Mouse (Mus musculus): ENCODE results near the gene Nicn1. TPM values are rescaled to one million over a fixed set of nuclear protein-coding genes. Genes with fewer than 3 reads are reported as not detected.
"Not testable (repeated sequence)": the region's sequence is repeated elsewhere in the genome, so short reads cannot be mapped to it uniquely, and the experiment has no call there.

Nicn1 gene
- polyA plus RNA-seq, 2 experiments from 2014 or later, result 2.6 to 6.1 TPM

- no peak for ATAC-seq
Observed at GRCm38 (mm10) chr9:108280071-108280828, 10.0 kb upstream of the Nicn1 start.

GRCm38 (mm10) chr9:108284410-108284809 is 5.8 kb upstream of the Nicn1 start:
- peak; percentile 98 for ATAC-seq

DNA sequence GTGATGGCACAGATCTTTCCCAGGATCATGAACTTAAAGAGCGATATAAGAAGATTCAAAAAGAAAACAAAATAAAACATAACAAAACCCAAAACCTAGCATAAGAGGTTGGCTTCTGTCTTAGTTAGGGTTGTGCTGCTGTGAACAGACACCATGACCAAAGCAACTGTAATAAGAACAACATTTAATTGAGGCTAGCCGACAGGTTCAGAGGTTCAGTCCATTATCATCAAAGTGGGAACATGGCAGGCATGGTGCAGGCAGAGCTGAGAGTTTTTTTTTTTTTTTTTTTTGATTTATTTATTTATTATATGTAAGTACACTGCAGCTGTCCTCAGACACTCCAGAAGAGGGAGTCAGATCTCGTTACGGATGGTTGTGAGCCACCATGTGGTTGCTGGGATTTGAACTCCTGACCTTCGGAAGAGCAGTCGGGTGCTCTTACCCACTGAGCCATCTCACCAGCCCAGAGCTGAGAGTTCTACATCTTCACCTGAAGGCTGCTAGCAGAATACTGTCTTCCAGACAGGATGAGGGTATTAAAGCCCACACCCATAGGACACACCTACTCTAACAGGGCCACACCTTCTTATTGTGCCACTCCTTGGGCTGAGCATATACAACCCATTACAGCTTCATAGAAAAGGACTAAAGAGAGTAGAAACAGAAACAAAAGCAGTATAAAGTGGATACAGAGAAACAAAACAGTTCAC is 2.5 kb upstream of the Nicn1 start:
- ATAC-seq, result not testable (repeated sequence)

DNA sequence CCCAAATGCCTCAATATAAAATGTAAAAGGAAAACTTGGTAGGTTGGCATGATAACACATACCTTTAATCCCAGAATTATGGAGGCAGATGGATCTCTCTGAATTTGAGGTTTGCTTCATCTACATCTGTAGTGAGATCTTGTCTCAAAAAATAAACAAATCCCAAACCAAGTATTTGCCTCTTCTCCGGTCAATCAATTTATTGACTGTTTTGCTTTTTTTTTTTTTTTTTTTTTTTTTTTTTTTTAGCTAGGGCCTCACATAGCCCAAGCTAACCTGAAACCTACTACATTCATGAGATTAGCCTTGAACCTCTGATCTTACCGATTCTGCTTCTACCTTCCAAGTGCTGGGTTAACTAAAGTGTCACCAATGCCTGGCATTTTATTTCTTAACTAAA is 882 bp upstream of the Nicn1 start:
- no peak for ATAC-seq

- no peak for ATAC-seq
Observed at GRCm38 (mm10) chr9:108290773-108291172, 544 bp downstream of the Nicn1 start.

- no peak for ATAC-seq
Observed at GRCm38 (mm10) chr9:108296453-108297355, 6.5 kb downstream of the Nicn1 start, which contains the start of gene Amt. Amt (plus strand) TSS chr9:108296853.

DNA sequence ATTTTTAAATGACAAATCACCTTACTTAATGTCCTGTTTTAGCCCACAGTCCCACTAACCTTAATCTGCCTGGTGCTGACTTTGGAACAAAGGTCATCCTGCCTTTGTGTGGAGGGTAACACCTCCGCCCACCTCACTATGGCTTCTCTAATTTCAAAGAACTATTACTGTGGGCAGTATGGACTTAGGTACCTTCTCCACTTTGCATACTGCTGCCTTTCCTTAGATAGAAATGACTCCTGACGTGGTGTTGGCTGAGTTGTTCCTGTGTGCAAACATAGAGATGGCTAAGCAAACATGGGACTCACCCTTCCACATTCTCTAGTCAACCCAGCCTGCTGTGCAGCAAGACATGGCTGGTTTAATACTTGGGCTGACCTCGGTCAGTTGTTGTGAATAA is 11.6 kb downstream of the Nicn1 start:
- ATAC-seq, result no peak

GRCm38 (mm10) chr9:108304716-108305115 is 14.5 kb downstream of the Nicn1 start:
- no peak for ATAC-seq

- ATAC-seq, result no peak
Observed at GRCm38 (mm10) chr9:108305170-108305569, 14.9 kb downstream of the Nicn1 start.

DNA sequence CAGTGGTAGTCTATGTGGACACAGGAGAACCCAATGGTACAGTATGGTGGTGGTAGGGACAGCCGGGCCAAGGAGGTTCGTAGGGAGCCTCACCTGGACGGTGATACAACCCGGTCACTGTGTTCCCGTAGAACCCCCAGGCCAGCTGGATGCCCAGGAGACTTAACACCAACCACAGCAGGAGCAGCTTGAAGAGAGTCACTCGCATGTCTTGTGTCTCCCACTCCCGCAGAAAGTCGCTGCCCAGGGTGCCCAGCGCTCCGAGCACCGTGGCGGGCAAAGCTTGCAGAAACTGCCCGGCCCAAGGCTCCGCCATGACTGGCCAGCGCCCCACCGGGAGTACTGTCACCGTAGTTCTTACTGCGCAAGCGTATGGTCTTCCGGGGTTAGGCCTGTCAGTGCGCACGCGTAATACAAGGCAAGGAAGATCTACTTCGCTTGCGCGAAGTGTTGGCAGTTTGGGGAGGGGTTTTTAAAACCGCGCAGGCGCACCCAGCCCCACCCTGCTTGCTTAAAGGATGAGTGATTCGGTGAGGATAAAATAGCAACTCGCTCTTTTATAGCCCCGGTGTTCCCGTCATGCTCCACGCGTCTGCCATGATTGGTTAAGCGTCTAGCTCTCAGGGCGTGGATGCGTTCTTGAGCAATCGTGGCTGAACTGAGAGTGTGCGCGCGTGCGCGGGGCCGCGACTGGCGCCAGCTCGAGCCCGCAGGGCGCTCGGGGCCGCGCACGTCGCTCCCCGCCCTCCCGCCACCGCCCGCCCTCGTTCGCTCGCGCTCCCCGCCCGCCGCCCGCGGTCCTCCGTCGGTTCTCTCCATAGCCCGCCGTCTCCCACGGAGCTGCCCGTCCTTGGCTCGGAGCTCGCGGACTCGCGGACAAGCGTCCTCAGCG is 15.6 kb downstream of the Nicn1 start, which contains the start of the genes Rhoa and Tcta:
Rhoa (plus strand) TSS at position 501 of the 892 bp plus-strand sequence.
Tcta (minus strand) TSS at position 532 of the 892 bp plus-strand sequence.
- ATAC-seq, result peak; percentile 95

- peak; percentile 57 for ATAC-seq
Observed at GRCm38 (mm10) chr9:108306571-108306980, 16.3 kb downstream of the Nicn1 start.

GRCm38 (mm10) chr9:108307021-108307807 is 17.0 kb downstream of the Nicn1 start:
- no peak for ATAC-seq

DNA sequence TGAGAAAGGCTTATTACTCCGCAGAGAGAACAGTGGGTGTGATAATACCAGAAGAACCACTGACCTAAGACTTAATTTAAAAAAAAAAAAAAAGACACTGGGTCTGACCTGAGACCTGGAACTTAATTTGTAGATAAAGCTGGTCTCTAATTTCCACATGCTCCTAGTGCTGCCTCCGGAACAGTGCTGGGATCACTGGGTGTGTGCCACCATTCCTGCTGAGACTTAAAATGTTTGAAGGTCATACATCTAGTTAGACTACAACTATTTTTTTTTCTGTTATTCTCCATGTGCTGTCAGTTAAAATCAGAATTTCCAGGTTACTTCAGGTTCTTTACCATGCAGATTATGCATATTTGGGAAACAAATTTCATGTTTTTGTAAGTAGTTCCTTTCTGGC is 17.9 kb downstream of the Nicn1 start:
- ATAC-seq, result no peak

DNA sequence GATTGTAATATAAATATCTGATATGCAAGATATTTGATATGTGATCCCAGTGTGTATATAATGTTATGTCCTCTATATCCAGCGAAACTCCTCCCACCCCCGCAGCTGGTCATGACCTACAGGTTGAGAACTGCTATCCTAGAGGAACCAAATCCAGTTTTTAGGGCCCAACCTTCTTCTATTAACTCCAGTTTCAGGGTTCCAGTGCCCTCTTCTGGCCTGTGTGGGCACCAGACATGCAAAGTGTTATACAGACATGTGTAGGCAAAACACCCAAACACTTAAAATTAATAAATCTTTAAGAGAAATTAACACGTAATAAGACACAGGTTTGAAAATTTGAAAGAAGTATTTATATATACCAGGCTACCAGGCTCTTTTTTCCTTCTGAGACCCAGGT is 27.3 kb downstream of the Nicn1 start:
- ATAC-seq, result no peak

DNA sequence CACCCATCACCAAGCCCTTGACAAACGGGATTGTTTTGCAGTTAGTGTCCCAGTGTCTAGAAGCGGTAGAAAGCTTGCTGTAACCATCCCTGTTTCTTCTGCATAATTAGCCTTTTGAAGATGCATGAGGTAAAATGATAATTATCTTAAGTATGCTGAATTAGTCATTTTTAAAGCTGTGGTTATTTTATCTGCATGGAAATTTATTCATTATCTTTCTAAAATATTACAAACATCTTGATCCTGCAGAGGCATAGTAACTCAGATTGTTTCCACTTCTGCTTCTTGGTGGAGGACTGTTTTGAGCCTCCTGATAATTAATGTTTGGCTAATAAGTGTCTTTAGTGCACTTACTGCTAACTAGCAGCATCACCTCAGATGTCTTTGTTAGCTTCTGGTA is 28.2 kb downstream of the Nicn1 start:
- ATAC-seq, result peak; percentile 32

DNA sequence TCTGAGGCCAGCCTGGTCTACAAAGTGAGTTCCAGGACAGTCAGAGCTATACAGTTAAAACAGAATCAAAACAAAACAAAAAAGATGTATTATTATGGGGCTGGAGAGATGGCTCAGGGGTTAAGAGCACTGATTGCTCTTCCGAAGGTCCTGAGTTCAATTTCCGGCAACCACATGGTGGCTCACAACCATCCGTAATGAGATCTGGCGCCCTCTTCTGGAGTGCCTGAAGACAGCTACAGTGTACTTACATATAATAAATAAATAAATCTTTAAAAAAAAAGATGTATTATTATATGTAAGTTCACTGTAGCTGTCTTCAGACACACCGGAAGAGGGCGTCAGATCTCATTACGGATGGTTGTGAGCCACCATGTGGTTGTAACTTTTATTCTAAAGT is 31.8 kb downstream of the Nicn1 start:
- not testable (repeated sequence) for ATAC-seq

DNA sequence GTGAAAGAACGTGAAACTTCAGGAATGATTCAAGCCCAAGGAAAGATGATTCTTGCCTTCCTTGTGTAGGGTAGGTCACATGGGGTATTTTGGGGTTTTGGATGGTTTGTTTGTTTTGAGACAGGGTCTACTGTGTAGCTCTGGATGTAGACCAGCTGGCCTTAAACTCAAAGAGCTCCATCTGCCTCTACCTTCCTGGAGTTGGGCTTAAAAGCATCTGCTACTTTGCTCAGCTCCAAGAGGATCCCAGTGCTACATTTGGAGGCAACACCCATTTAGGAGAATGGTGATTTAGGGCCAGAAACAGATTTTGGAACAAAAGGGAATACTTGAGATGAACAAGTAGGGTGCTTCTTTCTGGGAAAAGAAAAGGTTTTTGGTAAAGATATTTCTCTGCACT is 34.6 kb downstream of the Nicn1 start:
- ATAC-seq, result no peak

DNA sequence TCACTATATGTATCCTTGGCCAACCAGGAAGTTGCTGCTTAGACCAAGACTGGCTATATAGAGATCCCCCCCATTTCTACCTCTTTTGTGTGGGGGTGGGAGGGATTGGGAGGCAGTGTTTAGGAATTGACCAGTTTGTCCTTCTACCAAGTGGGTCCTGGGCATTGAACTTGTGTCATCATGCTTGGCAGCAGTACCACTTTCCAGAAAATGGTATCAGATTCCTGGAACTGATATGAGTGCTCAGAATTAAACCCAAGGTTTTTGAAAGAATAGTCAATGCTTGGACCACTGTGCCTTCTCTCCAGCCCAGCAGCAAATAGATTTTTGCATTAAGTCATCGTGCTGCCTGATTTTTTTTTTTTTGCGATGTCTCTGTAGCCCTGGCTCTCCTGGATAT is 35.6 kb downstream of the Nicn1 start:
- no peak for ATAC-seq

DNA sequence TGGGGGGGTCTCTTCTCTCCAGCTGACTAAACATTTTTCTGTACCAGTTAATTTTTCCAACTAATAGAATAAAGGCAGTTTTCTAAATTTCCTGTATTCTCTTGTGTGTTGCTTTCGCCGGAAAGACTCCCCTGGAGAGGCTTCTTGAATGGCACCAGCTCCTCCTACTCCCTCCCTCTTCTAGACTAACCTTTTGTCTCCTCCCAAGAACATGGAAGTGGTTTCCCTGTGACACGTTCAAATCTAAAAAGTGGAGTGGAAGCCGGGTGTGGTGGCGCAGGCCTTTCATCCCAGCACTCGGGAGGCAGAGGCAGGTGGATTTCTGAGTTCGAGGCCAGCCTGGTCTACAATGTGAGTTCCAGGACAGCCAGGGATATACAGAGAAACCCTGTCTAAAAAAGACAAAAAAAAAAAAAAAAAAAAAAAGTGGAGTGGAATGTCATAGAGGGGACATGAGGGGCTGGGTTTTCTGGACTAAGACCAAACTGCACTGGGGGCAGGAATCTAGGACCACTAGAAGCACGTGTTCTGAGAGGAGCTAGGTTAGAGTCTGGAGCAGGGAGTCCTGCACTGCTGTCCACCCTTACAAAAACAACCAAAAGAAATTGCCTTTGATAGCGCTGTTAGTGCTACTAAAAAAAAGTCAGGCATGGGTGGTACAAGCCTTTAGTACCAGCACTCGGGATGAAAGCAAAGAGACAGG is 47.8 kb downstream of the Nicn1 start:
- no peak for ATAC-seq

GRCm38 (mm10) chr9:108338551-108338885 is 48.3 kb downstream of the Nicn1 start:
- ATAC-seq, result no peak

All from CD4-positive, CD25-positive, alpha-beta regulatory T cell, adult 4 months (primary cell).